Mouse (Mus musculus) urinary bladder, adult 18-20 months (tissue): ENCODE data around the gene Ofcc1.

ENCODE experiments used
- DNase-seq, 2 experiments: peaks; one replicate each; pipeline ENCODE4 v3.0.0; 2022; ENCODE audit warnings: low spot score in 2 of 2, mixed read lengths in 2 of 2

Gene Ofcc1

GRCm38 (mm10) chr13:40243821-40244220 lies 117.4 kb downstream of the Ofcc1 start:
- no peak for DNase-seq

DNA sequence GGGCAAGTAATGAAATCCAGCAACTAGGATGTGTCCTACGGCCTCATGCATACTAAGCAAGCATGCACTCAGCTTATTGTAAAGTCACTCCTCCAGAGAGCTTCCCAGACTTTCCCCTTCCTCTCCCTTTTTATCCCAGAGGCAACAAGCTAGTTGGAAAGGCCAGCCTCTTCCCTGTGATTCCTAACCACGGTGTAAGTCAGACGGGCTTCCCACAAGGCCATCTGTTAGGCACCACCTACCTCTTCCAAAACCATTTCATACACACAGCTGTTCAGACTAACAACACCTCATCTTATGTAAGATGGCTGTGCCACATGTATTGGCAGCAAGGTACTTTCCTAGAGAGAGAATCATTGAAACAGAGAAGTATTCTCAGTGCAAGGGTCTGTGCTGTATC lies 124.9 kb downstream of the Ofcc1 start:
- no peak for DNase-seq

GRCm38 (mm10) chr13:40208314-40208713 lies 152.9 kb downstream of the Ofcc1 start:
- DNase-seq: no peak

- DNase-seq: no peak
These were observed 179.5 kb downstream of the Ofcc1 start for GRCm38 (mm10) chr13:40181786-40182185.

- DNase-seq: no peak
These were observed 189.5 kb downstream of the Ofcc1 start for GRCm38 (mm10) chr13:40171775-40172174.

DNA sequence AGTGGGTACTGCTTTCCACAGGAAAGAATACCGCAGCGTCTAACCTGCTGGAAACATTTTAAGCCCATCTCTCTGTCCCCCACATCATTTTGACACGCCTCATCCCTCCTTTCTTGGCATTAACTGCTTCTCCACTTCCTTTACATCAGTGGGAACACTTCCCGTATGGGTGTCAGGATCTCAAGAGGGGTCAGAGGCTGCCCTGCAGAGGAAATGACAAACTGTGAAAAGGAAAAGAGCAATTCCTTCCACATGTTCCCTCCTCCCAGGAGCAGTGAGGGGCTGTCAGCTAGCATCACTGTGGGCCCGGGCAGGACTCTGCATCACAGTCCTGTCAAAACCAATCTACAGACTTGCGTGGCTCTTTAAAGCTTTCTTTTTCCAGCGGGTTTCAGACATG lies 193.4 kb downstream of the Ofcc1 start:
- DNase-seq: no peak

DNA sequence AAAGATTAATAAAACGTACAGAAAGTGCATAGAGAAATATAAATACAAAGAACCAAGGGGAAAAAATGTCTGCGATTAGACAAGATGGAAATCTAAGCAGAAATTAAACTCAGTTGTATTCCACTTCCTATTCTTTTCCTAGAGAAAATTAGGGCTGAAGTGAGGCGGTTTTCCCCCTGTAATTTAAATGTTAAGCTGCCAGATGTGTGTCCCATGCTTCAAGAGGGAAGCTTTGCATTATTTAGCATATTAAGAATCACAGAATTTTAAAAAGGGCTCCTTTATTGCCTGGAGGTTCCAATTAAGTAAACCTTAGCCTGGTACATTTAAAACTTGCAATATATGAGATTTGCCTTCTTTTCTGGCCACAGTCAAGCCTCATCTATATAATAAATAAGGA lies 205.8 kb downstream of the Ofcc1 start:
- no peak for DNase-seq

DNA sequence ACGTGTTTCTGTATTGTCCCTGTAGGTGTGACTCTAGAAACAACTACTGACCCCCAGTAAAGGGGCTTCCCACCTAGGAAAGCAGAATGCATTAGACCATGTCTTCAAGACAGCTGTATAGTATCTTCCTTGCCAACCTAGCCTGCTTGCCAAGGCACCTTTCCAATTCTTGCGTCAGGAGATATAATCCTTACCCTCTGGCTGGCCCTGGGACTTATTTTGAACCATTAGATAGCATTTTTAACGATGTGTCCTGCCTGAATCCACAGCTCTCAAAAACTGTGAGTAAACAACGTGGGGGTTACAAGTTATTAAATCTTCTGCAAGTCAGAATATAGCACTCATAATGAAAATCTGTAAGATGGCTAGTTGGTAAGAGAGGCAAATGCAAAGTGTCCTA lies 221.3 kb downstream of the Ofcc1 start:
- no peak for DNase-seq

- no peak for DNase-seq
These were observed 225.2 kb downstream of the Ofcc1 start for GRCm38 (mm10) chr13:40136096-40136495.

GRCm38 (mm10) chr13:40135670-40136069 lies 225.6 kb downstream of the Ofcc1 start:
- no peak for DNase-seq

DNA sequence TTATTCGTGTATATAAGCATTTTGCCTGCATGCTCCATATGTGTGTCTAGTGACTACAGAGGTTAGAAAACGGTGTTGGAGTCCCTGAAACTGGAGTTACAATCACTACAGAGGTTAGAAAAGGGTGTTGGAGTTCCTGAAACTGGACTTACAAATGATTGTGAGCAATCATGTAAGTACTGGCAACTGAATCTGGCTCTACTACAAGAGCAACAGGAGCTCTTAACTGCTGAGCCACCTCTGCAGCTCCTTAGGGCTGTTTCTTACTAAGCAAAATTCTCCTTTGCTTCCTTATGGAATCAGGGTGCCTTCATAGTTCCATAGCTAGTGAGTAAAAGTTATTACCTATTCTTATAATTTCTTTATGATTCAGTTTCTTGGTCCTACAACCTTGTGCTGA lies 237.4 kb downstream of the Ofcc1 start:
- no peak for DNase-seq

GRCm38 (mm10) chr13:40112336-40112735 lies 248.9 kb downstream of the Ofcc1 start:
- no peak for DNase-seq

DNA sequence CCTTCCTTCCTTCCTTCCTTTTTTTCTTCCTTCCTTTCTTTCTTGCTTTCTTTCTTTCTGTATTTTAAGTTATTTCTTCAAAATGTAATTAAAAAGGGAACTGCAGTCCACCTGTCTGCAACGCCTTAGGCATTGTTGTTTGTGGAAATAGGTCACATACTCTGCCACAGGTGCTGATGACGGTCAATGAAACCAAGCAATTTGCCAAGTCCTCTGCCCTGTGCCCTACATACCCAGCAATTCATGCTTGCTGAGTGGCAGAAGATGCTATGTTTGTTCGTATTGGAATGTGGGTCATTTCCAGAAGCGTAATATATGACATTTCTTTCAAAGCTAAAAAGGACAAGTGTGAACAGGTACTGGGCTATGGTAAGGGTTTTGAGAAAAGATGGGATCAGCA lies 285.0 kb downstream of the Ofcc1 start:
- no peak for DNase-seq

GRCm38 (mm10) chr13:40074850-40075416 lies 286.3 kb downstream of the Ofcc1 start:
- DNase-seq: no peak

DNA sequence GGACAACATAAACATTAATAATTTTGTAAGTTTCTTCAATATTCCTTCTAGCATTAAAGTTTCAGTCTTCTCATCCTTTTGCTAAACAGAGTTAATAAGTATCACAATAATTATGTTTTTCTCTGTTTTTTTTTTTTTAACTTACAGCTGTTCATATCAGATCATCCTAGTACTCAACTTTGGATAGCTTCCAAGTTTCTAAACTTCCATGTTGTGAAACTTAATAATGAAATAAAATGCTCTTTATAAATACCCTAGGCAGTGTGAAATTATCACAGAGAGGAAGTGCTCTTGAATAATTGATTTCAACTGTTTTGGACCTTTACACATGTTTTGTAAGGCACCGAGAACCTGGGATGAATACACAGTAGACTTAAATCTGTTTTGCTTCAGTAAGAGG lies 291.2 kb downstream of the Ofcc1 start:
- no peak for DNase-seq

GRCm38 (mm10) chr13:40061281-40061680 lies 300.0 kb downstream of the Ofcc1 start:
- DNase-seq: no peak

- no peak for DNase-seq
These were observed 323.4 kb downstream of the Ofcc1 start for GRCm38 (mm10) chr13:40037881-40038280.

DNA sequence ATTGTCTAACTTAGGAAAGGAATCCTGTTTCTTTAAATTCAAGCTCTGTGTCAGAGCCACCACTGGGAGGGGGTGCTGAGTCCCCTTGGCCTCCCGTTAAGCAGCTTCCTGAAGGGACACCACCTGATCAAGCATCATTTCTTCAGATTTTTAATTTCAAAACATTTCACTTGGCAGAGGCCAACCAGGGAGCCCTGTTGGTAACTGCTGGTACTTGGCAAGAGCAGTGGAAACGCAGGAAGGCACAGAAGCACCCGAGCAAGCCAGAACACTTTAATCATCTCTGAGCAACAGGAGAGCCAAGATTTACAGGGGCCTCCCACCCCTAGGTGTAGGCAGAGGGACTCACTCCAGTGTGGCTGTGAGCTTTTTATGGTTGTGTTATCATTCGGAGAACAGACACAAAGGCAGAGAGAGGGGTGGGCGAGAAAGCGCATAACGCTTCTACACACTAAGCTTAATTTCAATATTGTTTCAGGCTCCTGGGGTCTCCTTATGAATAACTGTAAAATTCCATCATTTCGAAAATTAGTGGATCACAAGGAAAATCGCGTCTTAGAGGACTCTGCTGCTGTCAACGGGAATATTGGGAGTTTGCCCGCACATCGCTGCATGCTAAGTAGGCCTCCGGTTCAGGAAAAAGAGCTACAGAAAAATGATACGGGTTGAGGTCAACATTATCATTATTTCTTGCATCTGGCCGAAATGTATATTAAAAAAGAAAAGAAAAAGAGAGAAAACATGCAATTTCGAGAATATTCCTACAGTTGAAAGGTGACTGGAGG lies 324.1 kb downstream of the Ofcc1 start:
- DNase-seq: no peak

DNA sequence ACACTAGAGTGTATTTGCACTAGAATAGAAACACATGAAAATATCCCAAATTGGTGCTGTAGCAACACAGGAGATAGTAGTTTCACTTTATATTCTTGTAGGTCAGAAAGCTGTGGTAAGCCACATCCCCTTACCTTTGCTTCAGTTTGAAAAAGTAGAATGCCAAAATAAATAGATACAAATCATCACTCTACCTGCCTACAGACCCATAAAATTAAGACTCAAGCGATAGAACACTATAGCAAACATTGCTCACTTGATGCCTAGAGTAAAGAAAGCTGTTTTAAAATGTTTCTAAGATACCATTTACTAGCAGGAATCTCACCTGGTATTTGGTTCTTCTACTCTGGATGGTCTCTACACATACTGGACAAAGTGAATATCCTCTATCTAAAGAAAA lies 331.8 kb downstream of the Ofcc1 start:
- no peak for DNase-seq

- no peak for DNase-seq
These were observed 332.4 kb downstream of the Ofcc1 start for GRCm38 (mm10) chr13:40028827-40029226.

- no peak for DNase-seq
These were observed 335.4 kb downstream of the Ofcc1 start for GRCm38 (mm10) chr13:40025816-40026215.

DNA sequence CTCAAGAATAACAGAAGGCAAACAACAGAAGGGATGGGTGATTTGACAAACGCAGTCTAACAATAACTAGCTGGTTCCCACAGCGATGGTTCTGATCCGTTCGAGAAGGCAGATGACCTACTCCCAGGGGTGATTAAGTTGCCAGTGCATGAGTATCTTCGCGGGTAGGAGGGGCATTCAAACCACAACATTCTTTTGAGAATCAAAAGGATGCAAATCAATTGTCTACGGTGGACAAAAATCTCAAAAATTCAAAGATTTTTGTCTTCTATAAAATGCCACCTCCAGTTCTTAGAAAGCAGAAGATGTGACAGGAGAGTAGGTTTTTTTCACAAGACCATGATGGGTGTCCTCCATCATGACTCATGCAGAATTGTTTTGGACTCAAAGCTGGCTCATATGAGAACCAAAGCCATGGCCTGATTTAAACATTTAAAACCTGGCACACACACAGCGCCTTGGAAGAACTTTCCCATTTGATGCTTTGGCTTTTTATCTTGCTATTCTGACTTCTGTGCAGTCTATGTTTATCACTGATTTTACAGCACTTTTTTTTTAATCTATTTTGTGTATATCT lies 338.0 kb downstream of the Ofcc1 start:
- DNase-seq: no peak

GRCm38 (mm10) chr13:40022609-40023008 lies 338.6 kb downstream of the Ofcc1 start:
- no peak for DNase-seq
